Mouse (Mus musculus) heart, postnatal 25 days (tissue): ENCODE measurements around the gene Trappc3l. TPM values are rescaled to one million over a fixed set of nuclear protein-coding genes. Genes with fewer than 3 reads are reported as not detected.

Experiments used
- DNase-seq: peaks from one replicate; pipeline ENCODE4 v3.0.0; 2022; ENCODE audit warnings: low spot score
- intact Hi-C: fragments of 180-260 bp; cut with DNase I; formaldehyde crosslinking; loops from one replicate; pipeline ENCODE4 v1.15.1; 2025
- total RNA-seq, 2 experiments: library from RNA; stranded (reverse); gene quantifications; 2 replicates each; pipeline ENCODE4 v1.2.3; 2021

Gene Trappc3l
- total RNA-seq, 2 experiments from 2014 or later = not detected

GRCm38 (mm10) chr10:34090481-34090880 lies 53.1 kb downstream of the Trappc3l start:
- intact Hi-C loops = loop anchor here (5.0 kb wide), 1 partner anchor 103 kb away; no protein-coding TSS in a partner anchor
- no peak for DNase-seq

GRCm38 (mm10) chr10:34091888-34092287 lies 54.5 kb downstream of the Trappc3l start:
- intact Hi-C loops = loop anchor here (5.0 kb wide), 1 partner anchor 105 kb away; no protein-coding TSS in a partner anchor
- DNase-seq = no peak

- intact Hi-C loops = loop anchor here (5.0 kb wide), 3 partner anchors 58 to 232 kb away; partner anchors contain the start of genes Trappc3l and Tspyl1
- DNase-seq = no peak
These were observed 57.8 kb downstream of the Trappc3l start for GRCm38 (mm10) chr10:34095147-34095546.

- DNase-seq = no peak
These were observed 58.6 kb downstream of the Trappc3l start for GRCm38 (mm10) chr10:34095964-34096363.

GRCm38 (mm10) chr10:34096418-34096883 lies 59.1 kb downstream of the Trappc3l start, which contains the start of gene Calhm5:
Gene Calhm5 (minus strand): TSS chr10:34096519.
- intact Hi-C loops = loop anchor here (5.0 kb wide), 3 partner anchors 59 to 231 kb away; partner anchors contain the start of genes Trappc3l and Tspyl1
- DNase-seq = peak; percentile 43

More at GRCm38 (mm10) chr10:34095964-34096363, 58.6 kb downstream of the Trappc3l start:
- intact Hi-C loops = loop anchor here (5.0 kb wide), 3 partner anchors 59 to 231 kb away; partner anchors contain the start of genes Trappc3l and Tspyl1

- intact Hi-C loops = no loop called here
- DNase-seq = no peak
These were observed 73.6 kb downstream of the Trappc3l start for GRCm38 (mm10) chr10:34110863-34111465.

GRCm38 (mm10) chr10:34111964-34112738 lies 74.8 kb downstream of the Trappc3l start:
- intact Hi-C loops = no loop called here
- DNase-seq = no peak

GRCm38 (mm10) chr10:34117131-34117530 lies 79.7 kb downstream of the Trappc3l start:
- no peak for DNase-seq
- intact Hi-C loops = no loop called here

GRCm38 (mm10) chr10:34117770-34118169 lies 80.4 kb downstream of the Trappc3l start:
- intact Hi-C loops = no loop called here

GRCm38 (mm10) chr10:34118421-34118820 lies 81.0 kb downstream of the Trappc3l start:
- intact Hi-C loops = no loop called here
- no peak for DNase-seq

More at GRCm38 (mm10) chr10:34117770-34118169, 80.4 kb downstream of the Trappc3l start:
- DNase-seq = no peak

GRCm38 (mm10) chr10:34127392-34128378 lies 90.3 kb downstream of the Trappc3l start, which contains the start of gene Calhm6:
Gene Calhm6 (minus strand): TSS chr10:34127984.
- intact Hi-C loops = no loop called here
- no peak for DNase-seq

GRCm38 (mm10) chr10:34128391-34128790 lies 91.0 kb downstream of the Trappc3l start:
- DNase-seq = peak; percentile 13
- intact Hi-C loops = no loop called here

GRCm38 (mm10) chr10:34131356-34131755 lies 94.0 kb downstream of the Trappc3l start:
- DNase-seq = no peak
- intact Hi-C loops = no loop called here

- intact Hi-C loops = no loop called here
- DNase-seq = no peak
These were observed 99.0 kb downstream of the Trappc3l start for GRCm38 (mm10) chr10:34136432-34136831.

GRCm38 (mm10) chr10:34138027-34138426 lies 100.6 kb downstream of the Trappc3l start:
- DNase-seq = no peak
- intact Hi-C loops = no loop called here

- DNase-seq = no peak
- intact Hi-C loops = no loop called here
These were observed 102.4 kb downstream of the Trappc3l start for GRCm38 (mm10) chr10:34139768-34140167.

GRCm38 (mm10) chr10:34141693-34142092 lies 104.3 kb downstream of the Trappc3l start:
- intact Hi-C loops = no loop called here
- no peak for DNase-seq

GRCm38 (mm10) chr10:34149772-34150171 lies 112.4 kb downstream of the Trappc3l start:
- intact Hi-C loops = loop anchor here (5.0 kb wide), 2 partner anchors 133 to 178 kb away; partner anchors contain the start of gene Tspyl1
- DNase-seq = no peak

GRCm38 (mm10) chr10:34150454-34150853 lies 113.1 kb downstream of the Trappc3l start:
- DNase-seq = no peak
- intact Hi-C loops = loop anchor here (5.0 kb wide), 2 partner anchors 132 to 177 kb away; partner anchors contain the start of gene Tspyl1
